Mouse (Mus musculus): ENCODE data around the gene Coq7. TPM values are rescaled to one million over a fixed set of nuclear protein-coding genes. Genes with fewer than 3 reads are reported as not detected.

The Coq7 gene
- polyA plus RNA-seq (2012; rRNA removed), result 34.6 and 38.1 TPM in 2 replicates

DNA sequence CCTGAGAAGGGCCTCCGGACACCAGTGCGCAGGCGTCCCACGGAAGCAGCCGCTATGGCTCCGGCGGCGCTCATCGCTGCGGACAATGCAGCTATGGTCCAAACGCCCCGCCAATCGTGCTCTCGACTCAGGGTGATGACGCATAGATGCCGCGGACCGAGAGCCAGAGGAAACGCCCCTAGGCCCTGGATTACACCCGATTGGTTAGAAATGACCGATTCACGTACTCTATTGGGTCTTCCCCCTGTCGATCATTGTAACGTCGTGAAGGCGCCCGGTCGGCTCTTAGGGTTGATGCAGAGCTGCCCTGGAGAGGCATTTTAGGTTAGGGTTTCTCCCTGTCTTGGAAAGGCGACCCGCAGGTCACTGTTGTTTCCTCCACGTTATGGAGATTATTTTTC lies at the start of gene Coq7:
TSS of gene Coq7 (minus strand) at position 179 of the 401 bp plus-strand sequence.
- H3K4me1 ChIP-seq (replicated peaks; ENCODE audit: control insufficient read depth, insufficient read depth, low read length), result no peaks in the 10 kb centered on the region
- peak within 1 kb of the TSS; percentile 34; the same call in 1 of the 2 replicates for H3K27ac ChIP-seq (ENCODE audit: control insufficient read depth, insufficient read depth, low read length)
- TF ChIP-seq POLR2A (IDR thresholded peaks at IDR 0.05; ENCODE audit: control insufficient read depth, extremely low read depth, insufficient read depth, low read length, poor library complexity) (no peak), CTCF (IDR thresholded peaks at IDR 0.05; ENCODE audit: borderline replicate concordance, control insufficient read depth, extremely low read depth, insufficient read depth, low read length, poor library complexity) (no peak)
- peak; percentile 92 for DNase-seq
- H3K36me3 ChIP-seq (ENCODE audit: control insufficient read depth, insufficient read depth, low read length), result no peaks in the 10 kb centered on the region
- H3K27me3 ChIP-seq (ENCODE audit: control insufficient read depth, insufficient read depth, low read length), result no peaks in the 10 kb centered on the region
- under 1% methylated on average over 31 of the region's 31 CpGs for WGBS
- H3K4me3 ChIP-seq (ENCODE audit: control insufficient read depth, insufficient read depth, low read length), result peak within 1 kb of the TSS; percentile 62

DNA sequence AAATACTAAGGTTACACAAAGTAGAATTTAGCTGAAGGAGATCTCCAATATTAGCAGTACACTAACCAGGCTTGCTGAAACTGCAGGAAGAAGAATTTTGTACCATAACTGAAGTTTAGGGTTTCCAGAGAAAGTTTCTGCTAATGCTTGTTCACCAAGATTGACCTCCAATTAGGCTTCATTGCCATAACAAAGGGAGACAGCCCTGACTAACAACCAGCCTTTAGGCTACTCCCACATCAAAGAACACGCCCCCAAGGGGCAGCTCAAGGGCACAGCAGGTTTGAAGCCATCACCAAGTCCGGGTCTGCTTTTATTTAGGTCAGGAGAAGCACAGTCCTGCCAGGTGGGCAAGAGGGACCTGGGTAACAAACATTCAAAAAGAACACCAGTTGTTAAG lies 46.8 kb upstream of the Coq7 start:
- Histone ChIP-seq H3K27me3 (ENCODE audit: control insufficient read depth, insufficient read depth, low read length) (peaks cover 6% of the 10 kb centered on the region; the same call in 1 of the 2 replicates), H3K4me1 (replicated peaks; ENCODE audit: control insufficient read depth, insufficient read depth, low read length) (0 out of 2 replicates have a peak, but pooled peaks cover 4% of the 10 kb centered on the region), H3K36me3 (ENCODE audit: control insufficient read depth, insufficient read depth, low read length) (no peaks in the 10 kb centered on the region), H3K27ac (ENCODE audit: control insufficient read depth, insufficient read depth, low read length) (no peak overlapping the region), H3K4me3 (ENCODE audit: control insufficient read depth, insufficient read depth, low read length) (no peak overlapping the region)
- WGBS, result 70% methylated on average over 2 of the region's 2 CpGs
- no peak for DNase-seq
- TF ChIP-seq POLR2A (IDR thresholded peaks at IDR 0.05; ENCODE audit: control insufficient read depth, extremely low read depth, insufficient read depth, low read length, poor library complexity) (no peak), CTCF (IDR thresholded peaks at IDR 0.05; ENCODE audit: borderline replicate concordance, control insufficient read depth, extremely low read depth, insufficient read depth, low read length, poor library complexity) (no peak)

DNA sequence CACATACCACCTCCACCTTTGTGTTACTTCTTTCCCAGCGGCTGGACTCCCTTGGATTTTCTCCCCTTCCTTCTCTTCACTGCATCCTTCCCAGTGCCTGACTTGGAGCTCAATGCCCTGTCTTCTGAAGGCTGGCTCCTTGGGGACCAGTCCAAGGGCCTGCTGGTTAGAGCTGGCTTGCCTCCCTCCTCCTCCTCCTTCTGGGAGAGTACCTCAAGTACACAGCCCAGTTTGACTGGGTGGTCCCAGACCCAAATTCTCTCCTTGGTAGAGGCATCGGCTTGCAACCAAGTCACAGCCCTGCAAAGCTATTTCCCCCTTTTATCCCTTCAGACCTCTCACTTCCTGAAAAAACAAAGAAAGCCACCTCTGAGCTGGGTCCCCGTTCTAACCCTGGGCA lies 45.1 kb upstream of the Coq7 start:
- Histone ChIP-seq H3K27ac (ENCODE audit: control insufficient read depth, insufficient read depth, low read length) (no peak overlapping the region), H3K4me3 (ENCODE audit: control insufficient read depth, insufficient read depth, low read length) (no peak overlapping the region), H3K27me3 (ENCODE audit: control insufficient read depth, insufficient read depth, low read length) (no peaks in the 10 kb centered on the region), H3K4me1 (replicated peaks; ENCODE audit: control insufficient read depth, insufficient read depth, low read length) (no peaks in the 10 kb centered on the region), H3K36me3 (ENCODE audit: control insufficient read depth, insufficient read depth, low read length) (no peaks in the 10 kb centered on the region)
- DNase-seq, result no peak
- TF ChIP-seq POLR2A (IDR thresholded peaks at IDR 0.05; ENCODE audit: control insufficient read depth, extremely low read depth, insufficient read depth, low read length, poor library complexity) (no peak), CTCF (IDR thresholded peaks at IDR 0.05; ENCODE audit: borderline replicate concordance, control insufficient read depth, extremely low read depth, insufficient read depth, low read length, poor library complexity) (no peak)
- WGBS, result 49% methylated on average over 3 of the region's 3 CpGs

DNA sequence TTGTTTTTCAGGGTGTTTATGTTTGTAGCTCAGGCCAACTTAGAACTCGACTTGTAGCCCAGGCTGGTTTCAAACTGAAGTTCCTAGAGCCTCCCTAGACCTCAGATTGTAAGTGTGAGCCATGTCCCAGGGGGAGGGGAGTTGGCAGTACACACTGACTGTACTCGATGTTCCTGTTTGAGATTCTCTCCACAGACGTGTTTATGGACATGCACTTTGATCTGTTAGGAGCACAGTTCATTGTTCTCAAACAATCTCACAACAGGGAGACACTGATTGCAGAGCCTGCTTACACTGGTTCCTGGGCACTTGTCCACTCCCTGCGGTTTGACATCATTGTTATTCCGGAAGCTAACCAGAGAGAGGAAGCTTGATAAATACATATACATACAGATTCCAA lies 38.9 kb upstream of the Coq7 start:
- Histone ChIP-seq H3K36me3 (ENCODE audit: control insufficient read depth, insufficient read depth, low read length) (no peaks in the 10 kb centered on the region), H3K4me1 (replicated peaks; ENCODE audit: control insufficient read depth, insufficient read depth, low read length) (no peaks in the 10 kb centered on the region), H3K27me3 (ENCODE audit: control insufficient read depth, insufficient read depth, low read length) (no peaks in the 10 kb centered on the region), H3K4me3 (ENCODE audit: control insufficient read depth, insufficient read depth, low read length) (no peak overlapping the region), H3K27ac (ENCODE audit: control insufficient read depth, insufficient read depth, low read length) (no peak overlapping the region)
- TF ChIP-seq POLR2A (IDR thresholded peaks at IDR 0.05; ENCODE audit: control insufficient read depth, extremely low read depth, insufficient read depth, low read length, poor library complexity) (no peak), CTCF (IDR thresholded peaks at IDR 0.05; ENCODE audit: borderline replicate concordance, control insufficient read depth, extremely low read depth, insufficient read depth, low read length, poor library complexity) (no peak)
- 71% methylated on average over 5 of the region's 5 CpGs for WGBS
- DNase-seq, result no peak

GRCm38 (mm10) chr7:118571350-118571749 lies 38.2 kb upstream of the Coq7 start:
- Histone ChIP-seq H3K27ac (ENCODE audit: control insufficient read depth, insufficient read depth, low read length) (no peak overlapping the region), H3K4me1 (replicated peaks; ENCODE audit: control insufficient read depth, insufficient read depth, low read length) (no peaks in the 10 kb centered on the region), H3K36me3 (ENCODE audit: control insufficient read depth, insufficient read depth, low read length) (no peaks in the 10 kb centered on the region), H3K4me3 (ENCODE audit: control insufficient read depth, insufficient read depth, low read length) (no peak overlapping the region), H3K27me3 (ENCODE audit: control insufficient read depth, insufficient read depth, low read length) (no peaks in the 10 kb centered on the region)
- WGBS, result 69% methylated on average over 5 of the region's 5 CpGs
- TF ChIP-seq POLR2A (IDR thresholded peaks at IDR 0.05; ENCODE audit: control insufficient read depth, extremely low read depth, insufficient read depth, low read length, poor library complexity) (no peak), CTCF (IDR thresholded peaks at IDR 0.05; ENCODE audit: borderline replicate concordance, control insufficient read depth, extremely low read depth, insufficient read depth, low read length, poor library complexity) (no peak)
- DNase-seq, result no peak

GRCm38 (mm10) chr7:118569121-118569543 lies 36.0 kb upstream of the Coq7 start:
- Histone ChIP-seq H3K4me3 (ENCODE audit: control insufficient read depth, insufficient read depth, low read length) (no peak overlapping the region), H3K27ac (ENCODE audit: control insufficient read depth, insufficient read depth, low read length) (no peak overlapping the region), H3K36me3 (ENCODE audit: control insufficient read depth, insufficient read depth, low read length) (no peaks in the 10 kb centered on the region), H3K4me1 (replicated peaks; ENCODE audit: control insufficient read depth, insufficient read depth, low read length) (no peaks in the 10 kb centered on the region), H3K27me3 (ENCODE audit: control insufficient read depth, insufficient read depth, low read length) (no peaks in the 10 kb centered on the region)
- no peak for DNase-seq
- 92% methylated on average over 6 of the region's 6 CpGs for WGBS
- no peak for TF ChIP-seq CTCF (IDR thresholded peaks at IDR 0.05; ENCODE audit: borderline replicate concordance, control insufficient read depth, extremely low read depth, insufficient read depth, low read length, poor library complexity)

DNA sequence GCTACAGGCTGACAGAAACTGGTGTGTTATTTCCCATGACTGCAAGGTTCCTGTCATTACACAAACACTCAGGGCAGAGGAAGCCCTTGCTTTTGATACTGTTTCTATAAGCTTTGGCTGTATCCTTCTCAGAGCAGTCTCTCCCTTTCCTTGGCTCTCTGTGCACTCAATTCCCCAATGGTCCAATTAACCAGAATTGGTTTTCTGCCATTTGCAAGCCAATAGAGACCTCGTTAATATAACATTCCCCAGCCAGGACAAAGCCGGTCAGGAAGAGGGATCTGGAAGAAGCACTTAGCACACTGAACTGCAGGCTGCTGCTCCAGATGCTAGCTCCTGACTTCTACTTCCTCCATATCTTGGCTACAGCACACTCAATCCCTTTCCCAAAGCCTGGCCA lies 21.1 kb upstream of the Coq7 start:
- DNase-seq, result no peak
- Histone ChIP-seq H3K36me3 (ENCODE audit: control insufficient read depth, insufficient read depth, low read length) (no peaks in the 10 kb centered on the region), H3K4me3 (ENCODE audit: control insufficient read depth, insufficient read depth, low read length) (no peak overlapping the region), H3K27me3 (ENCODE audit: control insufficient read depth, insufficient read depth, low read length) (no peaks in the 10 kb centered on the region), H3K4me1 (replicated peaks; ENCODE audit: control insufficient read depth, insufficient read depth, low read length) (no peaks in the 10 kb centered on the region), H3K27ac (ENCODE audit: control insufficient read depth, insufficient read depth, low read length) (no peak overlapping the region)
- TF ChIP-seq POLR2A (IDR thresholded peaks at IDR 0.05; ENCODE audit: control insufficient read depth, extremely low read depth, insufficient read depth, low read length, poor library complexity), result no peak
- no peak for TF ChIP-seq CTCF (IDR thresholded peaks at IDR 0.05; ENCODE audit: borderline replicate concordance, control insufficient read depth, extremely low read depth, insufficient read depth, low read length, poor library complexity)
- WGBS, result 94% methylated on average over 2 of the region's 2 CpGs
